Mouse (Mus musculus): ENCODE measurements around the gene Fam168a.
"Not testable (repeated sequence)": the region's sequence is repeated elsewhere in the genome, so short reads cannot be mapped to it uniquely, and the experiment has no call there.

Fam168a gene

GRCm38 (mm10) chr7:100839632-100840402 lies 133.4 kb downstream of the Fam168a start:
- DNase-seq (ENCODE audit: low read depth, low spot score), result no peak

GRCm38 (mm10) chr7:100840906-100841305 lies 134.5 kb downstream of the Fam168a start:
- no peak for DNase-seq (ENCODE audit: low read depth, low spot score)

GRCm38 (mm10) chr7:100841608-100842007 lies 135.2 kb downstream of the Fam168a start:
- no peak for DNase-seq (ENCODE audit: low read depth, low spot score)

- no peak for DNase-seq (ENCODE audit: low read depth, low spot score)
Observed at GRCm38 (mm10) chr7:100842175-100842574, 135.7 kb downstream of the Fam168a start.

GRCm38 (mm10) chr7:100843866-100844265 lies 137.4 kb downstream of the Fam168a start:
- no peak for DNase-seq (ENCODE audit: low read depth, low spot score)

GRCm38 (mm10) chr7:100844385-100845025 lies 138.1 kb downstream of the Fam168a start:
- no peak for DNase-seq (ENCODE audit: low read depth, low spot score)

- no peak for DNase-seq (ENCODE audit: low read depth, low spot score)
Observed at GRCm38 (mm10) chr7:100845026-100845400, 138.6 kb downstream of the Fam168a start.

- DNase-seq (ENCODE audit: low read depth, low spot score), result no peak
Observed at GRCm38 (mm10) chr7:100845412-100845811, 139.0 kb downstream of the Fam168a start.

GRCm38 (mm10) chr7:100846033-100846432 lies 139.6 kb downstream of the Fam168a start:
- DNase-seq (ENCODE audit: low read depth, low spot score), result not testable (repeated sequence)

- DNase-seq (ENCODE audit: low read depth, low spot score), result no peak
Observed at GRCm38 (mm10) chr7:100847131-100847530, 140.7 kb downstream of the Fam168a start.

GRCm38 (mm10) chr7:100848744-100849143 lies 142.3 kb downstream of the Fam168a start:
- DNase-seq (ENCODE audit: low read depth, low spot score), result peak; percentile 63

- no peak for DNase-seq (ENCODE audit: low read depth, low spot score)
Observed at GRCm38 (mm10) chr7:100849508-100849907, 143.1 kb downstream of the Fam168a start.

- no peak for DNase-seq (ENCODE audit: low read depth, low spot score)
Observed at GRCm38 (mm10) chr7:100851481-100852356, 145.3 kb downstream of the Fam168a start.

GRCm38 (mm10) chr7:100853396-100853795 lies 147.0 kb downstream of the Fam168a start:
- no peak for DNase-seq (ENCODE audit: low read depth, low spot score)

- DNase-seq (ENCODE audit: low read depth, low spot score), result no peak
Observed at GRCm38 (mm10) chr7:100854137-100854814, 147.8 kb downstream of the Fam168a start.

GRCm38 (mm10) chr7:100854861-100855260 lies 148.4 kb downstream of the Fam168a start:
- no peak for DNase-seq (ENCODE audit: low read depth, low spot score)

GRCm38 (mm10) chr7:100855300-100855699 lies 148.9 kb downstream of the Fam168a start:
- DNase-seq (ENCODE audit: low read depth, low spot score), result no peak

GRCm38 (mm10) chr7:100855795-100856573 lies 149.5 kb downstream of the Fam168a start:
- DNase-seq (ENCODE audit: low read depth, low spot score), result no peak

- DNase-seq (ENCODE audit: low read depth, low spot score), result no peak
Observed at GRCm38 (mm10) chr7:100860450-100860849, 154.0 kb downstream of the Fam168a start.

GRCm38 (mm10) chr7:100861209-100861608 lies 154.8 kb downstream of the Fam168a start:
- no peak for DNase-seq (ENCODE audit: low read depth, low spot score)

GRCm38 (mm10) chr7:100862353-100862752 lies 155.9 kb downstream of the Fam168a start:
- no peak for DNase-seq (ENCODE audit: low read depth, low spot score)

Measured in retina, postnatal 7 days (tissue).